Mouse (Mus musculus): ENCODE data around the gene Bri3. TPM values are rescaled to one million over a fixed set of nuclear protein-coding genes. Genes with fewer than 3 reads are reported as not detected.

The Bri3 gene
- total and polyA plus RNA-seq, 3 experiments, result 129 to 258 (median 152) TPM

- H3K9ac ChIP-seq (ENCODE audit: low read depth, low read length), result no peak overlapping the region
- H3K36me3 ChIP-seq (ENCODE audit: control insufficient read depth, insufficient read depth, low read length), result no peaks in the 10 kb centered on the region
- intact Hi-C loops (cut with DNase I), result no loop called here
- TF ChIP-seq EP300 (IDR thresholded peaks at IDR 0.05; ENCODE audit: insufficient read depth, low read depth, low read length), result no peak
- no peak for TF ChIP-seq POLR2A (IDR thresholded peaks at IDR 0.05; ENCODE audit: insufficient read depth, low read depth, low read length)
- no peak for TF ChIP-seq CTCF (IDR thresholded peaks at IDR 0.05)
- H3K79me2 ChIP-seq (replicated peaks; ENCODE audit: control insufficient read depth, insufficient read depth, low read length), result no peaks in the 10 kb centered on the region
- peaks cover 3% of the 10 kb centered on the region; the same call in 1 of the 2 replicates for H3K4me1 ChIP-seq (ENCODE audit: control insufficient read depth, insufficient read depth, low read length)
- no peak overlapping the region for H3K4me3 ChIP-seq
- 59% methylated on average over 9 of the region's 9 CpGs for WGBS
- DNase-seq, result no peak
- H3K27me3 ChIP-seq (ENCODE audit: control insufficient read depth, insufficient read depth, low read length), result no peaks in the 10 kb centered on the region
- no peak overlapping the region for H3K27ac ChIP-seq
These were observed 124.5 kb downstream of the Bri3 start for GRCm38 (mm10) chr5:144368661-144369205.

GRCm38 (mm10) chr5:144370986-144371385 is 126.7 kb downstream of the Bri3 start:
- no peak for DNase-seq
- H3K4me3 ChIP-seq, result no peak overlapping the region
- no peaks in the 10 kb centered on the region for H3K36me3 ChIP-seq (ENCODE audit: control insufficient read depth, insufficient read depth, low read length)
- WGBS, result 28% methylated on average over 6 of the region's 6 CpGs
- H3K27me3 ChIP-seq (ENCODE audit: control insufficient read depth, insufficient read depth, low read length), result no peaks in the 10 kb centered on the region
- no peaks in the 10 kb centered on the region for H3K79me2 ChIP-seq (replicated peaks; ENCODE audit: control insufficient read depth, insufficient read depth, low read length)
- H3K4me1 ChIP-seq (ENCODE audit: control insufficient read depth, insufficient read depth, low read length), result peaks cover 3% of the 10 kb centered on the region; the same call in 1 of the 2 replicates
- intact Hi-C loops (cut with DNase I), result no loop called here
- TF ChIP-seq POLR2A (IDR thresholded peaks at IDR 0.05; ENCODE audit: insufficient read depth, low read depth, low read length) (no peak), CTCF (IDR thresholded peaks at IDR 0.05) (no peak), EP300 (IDR thresholded peaks at IDR 0.05; ENCODE audit: insufficient read depth, low read depth, low read length) (no peak)
- no peak overlapping the region for H3K9ac ChIP-seq (ENCODE audit: low read depth, low read length)
- H3K27ac ChIP-seq, result no peak overlapping the region

GRCm38 (mm10) chr5:144372177-144372576 is 127.9 kb downstream of the Bri3 start:
- 47% methylated on average over 2 of the region's 2 CpGs for WGBS
- intact Hi-C loops (cut with DNase I), result no loop called here
- TF ChIP-seq EP300 (IDR thresholded peaks at IDR 0.05; ENCODE audit: insufficient read depth, low read depth, low read length) (no peak), POLR2A (IDR thresholded peaks at IDR 0.05; ENCODE audit: insufficient read depth, low read depth, low read length) (no peak), CTCF (IDR thresholded peaks at IDR 0.05) (no peak)
- Histone ChIP-seq H3K79me2 (replicated peaks; ENCODE audit: control insufficient read depth, insufficient read depth, low read length) (no peaks in the 10 kb centered on the region), H3K27me3 (ENCODE audit: control insufficient read depth, insufficient read depth, low read length) (no peaks in the 10 kb centered on the region), H3K4me1 (ENCODE audit: control insufficient read depth, insufficient read depth, low read length) (peaks cover 3% of the 10 kb centered on the region; the same call in 1 of the 2 replicates), H3K36me3 (ENCODE audit: control insufficient read depth, insufficient read depth, low read length) (no peaks in the 10 kb centered on the region), H3K4me3 (no peak overlapping the region), H3K27ac (no peak overlapping the region), H3K9ac (ENCODE audit: low read depth, low read length) (no peak overlapping the region)
- DNase-seq, result peak in 1 of 2 experiments; percentile 5

- Histone ChIP-seq H3K4me3 (no peak overlapping the region), H3K79me2 (replicated peaks; ENCODE audit: control insufficient read depth, insufficient read depth, low read length) (no peaks in the 10 kb centered on the region), H3K27ac (no peak overlapping the region), H3K9ac (ENCODE audit: low read depth, low read length) (no peak overlapping the region), H3K4me1 (ENCODE audit: control insufficient read depth, insufficient read depth, low read length) (peaks cover 3% of the 10 kb centered on the region; the same call in 1 of the 2 replicates), H3K36me3 (ENCODE audit: control insufficient read depth, insufficient read depth, low read length) (no peaks in the 10 kb centered on the region), H3K27me3 (ENCODE audit: control insufficient read depth, insufficient read depth, low read length) (no peaks in the 10 kb centered on the region)
- DNase-seq, result no peak
- TF ChIP-seq CTCF (IDR thresholded peaks at IDR 0.05), result no peak
- no peak for TF ChIP-seq EP300 (IDR thresholded peaks at IDR 0.05; ENCODE audit: insufficient read depth, low read depth, low read length)
- no peak for TF ChIP-seq POLR2A (IDR thresholded peaks at IDR 0.05; ENCODE audit: insufficient read depth, low read depth, low read length)
- WGBS, result 50% methylated on average over 2 of the region's 2 CpGs
- intact Hi-C loops (cut with DNase I), result no loop called here
These were observed 128.6 kb downstream of the Bri3 start for GRCm38 (mm10) chr5:144372885-144373284.

GRCm38 (mm10) chr5:144379431-144379830 is 135.2 kb downstream of the Bri3 start:
- Histone ChIP-seq H3K9ac (ENCODE audit: low read depth, low read length) (no peak overlapping the region), H3K27me3 (ENCODE audit: control insufficient read depth, insufficient read depth, low read length) (no peaks in the 10 kb centered on the region), H3K4me1 (ENCODE audit: control insufficient read depth, insufficient read depth, low read length) (no peaks in the 10 kb centered on the region), H3K27ac (no peak overlapping the region), H3K79me2 (replicated peaks; ENCODE audit: control insufficient read depth, insufficient read depth, low read length) (no peaks in the 10 kb centered on the region), H3K4me3 (no peak overlapping the region), H3K36me3 (ENCODE audit: control insufficient read depth, insufficient read depth, low read length) (no peaks in the 10 kb centered on the region)
- intact Hi-C loops (cut with DNase I), result no loop called here
- TF ChIP-seq EP300 (IDR thresholded peaks at IDR 0.05; ENCODE audit: insufficient read depth, low read depth, low read length) (no peak), POLR2A (IDR thresholded peaks at IDR 0.05; ENCODE audit: insufficient read depth, low read depth, low read length) (no peak), CTCF (IDR thresholded peaks at IDR 0.05) (no peak)
- 87% methylated on average over 4 of the region's 4 CpGs for WGBS
- DNase-seq, result no peak

- Histone ChIP-seq H3K27me3 (ENCODE audit: control insufficient read depth, insufficient read depth, low read length) (no peaks in the 10 kb centered on the region), H3K36me3 (ENCODE audit: control insufficient read depth, insufficient read depth, low read length) (no peaks in the 10 kb centered on the region), H3K4me1 (ENCODE audit: control insufficient read depth, insufficient read depth, low read length) (no peaks in the 10 kb centered on the region), H3K27ac (no peak overlapping the region), H3K9ac (ENCODE audit: low read depth, low read length) (no peak overlapping the region), H3K79me2 (replicated peaks; ENCODE audit: control insufficient read depth, insufficient read depth, low read length) (no peaks in the 10 kb centered on the region), H3K4me3 (no peak overlapping the region)
- WGBS, result 49% methylated on average over 7 of the region's 7 CpGs
- no peak for TF ChIP-seq CTCF (IDR thresholded peaks at IDR 0.05)
- no peak for TF ChIP-seq EP300 (IDR thresholded peaks at IDR 0.05; ENCODE audit: insufficient read depth, low read depth, low read length)
- TF ChIP-seq POLR2A (IDR thresholded peaks at IDR 0.05; ENCODE audit: insufficient read depth, low read depth, low read length), result no peak
- intact Hi-C loops (cut with DNase I), result loop anchor here (10.0 kb wide), 1 partner anchor 176 kb away; no protein-coding TSS in a partner anchor
- peak in 1 of 2 experiments; percentile 4 for DNase-seq
These were observed 136.5 kb downstream of the Bri3 start for GRCm38 (mm10) chr5:144380689-144381088.
